Mouse (Mus musculus) lung, postnatal 0 days (tissue): ENCODE data around the gene Fam104a.

Source experiments
- CTCF ChIP-seq: IDR thresholded peaks from 2 replicates; pipeline ENCODE4 v1.5.1; 2016; ENCODE audit warnings: antibody characterized with exemption, mild to moderate bottlenecking
- EP300 ChIP-seq: IDR thresholded peaks from 2 replicates; pipeline ENCODE4 v1.6.1; 2016; ENCODE audit warnings: antibody characterized with exemption, mild to moderate bottlenecking, control low read depth

GRCm38 (mm10) chr11:113722405-113723090 lies 38.6 kb upstream of the Fam104a start:
- no peak for TF ChIP-seq CTCF
- TF ChIP-seq EP300: peak; percentile 18; the same call in 1 of the 2 replicates
